Mouse (Mus musculus): ENCODE measurements around the gene Ctnnd1.

Gene Ctnnd1

GRCm38 (mm10) chr2:84646138-84646537, 4.4 kb downstream of the Ctnnd1 start:
- DNase-seq, result no peak

GRCm38 (mm10) chr2:84640833-84641232, 9.7 kb downstream of the Ctnnd1 start:
- DNase-seq, result no peak

GRCm38 (mm10) chr2:84638428-84639220, 11.9 kb downstream of the Ctnnd1 start:
- no peak for DNase-seq

GRCm38 (mm10) chr2:84637452-84638165, 13.0 kb downstream of the Ctnnd1 start:
- no peak for DNase-seq

GRCm38 (mm10) chr2:84636231-84636741, 14.3 kb downstream of the Ctnnd1 start:
- peak; percentile 67 for DNase-seq

GRCm38 (mm10) chr2:84635611-84636010, 15.0 kb downstream of the Ctnnd1 start:
- peak; percentile 93 for DNase-seq

- no peak for DNase-seq
Measured at GRCm38 (mm10) chr2:84634934-84635482, 15.6 kb downstream of the Ctnnd1 start.

- DNase-seq, result no peak
Measured at GRCm38 (mm10) chr2:84634006-84634405, 16.6 kb downstream of the Ctnnd1 start.

- no peak for DNase-seq
Measured at GRCm38 (mm10) chr2:84632999-84633398, 17.6 kb downstream of the Ctnnd1 start.

- no peak for DNase-seq
Measured at GRCm38 (mm10) chr2:84632001-84632400, 18.6 kb downstream of the Ctnnd1 start.

GRCm38 (mm10) chr2:84627036-84627435, 23.5 kb downstream of the Ctnnd1 start:
- DNase-seq, result no peak

- DNase-seq, result no peak
Measured at GRCm38 (mm10) chr2:84626366-84626975, 24.1 kb downstream of the Ctnnd1 start.

- no peak for DNase-seq
Measured at GRCm38 (mm10) chr2:84624201-84624600, 26.4 kb downstream of the Ctnnd1 start.

- no peak for DNase-seq
Measured at GRCm38 (mm10) chr2:84623428-84624119, 27.0 kb downstream of the Ctnnd1 start.

- DNase-seq, result no peak
Measured at GRCm38 (mm10) chr2:84622668-84623067, 27.9 kb downstream of the Ctnnd1 start.

- no peak for DNase-seq
Measured at GRCm38 (mm10) chr2:84619646-84620340, 30.8 kb downstream of the Ctnnd1 start.

- DNase-seq, result no peak
Measured at GRCm38 (mm10) chr2:84618914-84619313, 31.7 kb downstream of the Ctnnd1 start.

- no peak for DNase-seq
Measured at GRCm38 (mm10) chr2:84617637-84618515, 32.7 kb downstream of the Ctnnd1 start.

GRCm38 (mm10) chr2:84612764-84613163, 37.8 kb downstream of the Ctnnd1 start:
- no peak for DNase-seq

- DNase-seq, result no peak
Measured at GRCm38 (mm10) chr2:84607842-84608241, 42.7 kb downstream of the Ctnnd1 start.

GRCm38 (mm10) chr2:84600977-84601376, 49.6 kb downstream of the Ctnnd1 start:
- DNase-seq, result no peak

Data from kidney, adult 18-20 months (tissue).